ENCODE assay signal across 26 mouse cellular contexts in genomic region chr19:48308341-48308740, GRCm38 (mm10).
"Had no signal": no experiment of that assay in that cellular context is flagged by ENCODE, and none has a peak within 500 bp of the region (broad histone marks: within the 10 kb centered on the region; RNA-seq: fewer than 3 reads in every experiment).

No protein-coding gene starts in this region.

- H3K4me1 ChIP-seq: heart, embryonic 10.5 days; heart, embryonic 12.5 days; hindbrain, embryonic 10.5 days; hindbrain, embryonic 12.5 days; intestine, embryonic 15.5 days; limb, embryonic 12.5 days; liver, embryonic 12.5 days had no signal

- H3K4me2 ChIP-seq: heart, embryonic 12.5 days; hindbrain, embryonic 12.5 days; hindbrain, embryonic 14.5 days; intestine, embryonic 15.5 days; limb, embryonic 12.5 days; liver, embryonic 12.5 days had no signal

- DNase-seq: gastrocnemius, adult 2 months; gastrocnemius, postnatal 10 days; gastrocnemius, postnatal 25 days; heart, adult 18-20 months; heart, postnatal 10 days; heart, postnatal 4 days; kidney, adult 18-20 months; kidney, adult 8-10 months; kidney, postnatal 10 days; kidney, postnatal 25 days; kidney, postnatal 4 days had no signal

- H3K9me3 ChIP-seq: heart, embryonic 10.5 days; heart, embryonic 12.5 days; hindbrain, embryonic 10.5 days; hindbrain, embryonic 12.5 days; intestine, embryonic 15.5 days; limb, embryonic 10.5 days; limb, embryonic 12.5 days had no signal

- ATAC-seq: hindbrain, embryonic 16.5 days; inflammation-experienced regulatory T-cells, adult 6 months; intestine, embryonic 15.5 days; intestine, postnatal 0 days; liver, embryonic 12.5 days had no signal

- H3K9ac ChIP-seq: heart, embryonic 12.5 days; hindbrain, embryonic 12.5 days; hindbrain, embryonic 14.5 days; intestine, embryonic 15.5 days; limb, embryonic 12.5 days; liver, embryonic 12.5 days; liver, embryonic 14.5 days had no signal

- H3K27me3 ChIP-seq: heart, embryonic 12.5 days; hindbrain, embryonic 12.5 days; intestine, embryonic 15.5 days; limb, embryonic 12.5 days; liver, embryonic 12.5 days had no signal

- H3K4me3 ChIP-seq: gastrocnemius, adult 2 months; heart, embryonic 10.5 days; heart, embryonic 12.5 days; hindbrain, embryonic 10.5 days; hindbrain, embryonic 12.5 days; intestine, embryonic 15.5 days; layer of hippocampus, adult 2 months; left cerebral cortex, adult 2 months; limb, embryonic 10.5 days; limb, embryonic 12.5 days; liver, embryonic 12.5 days had no signal

- H3K36me3 ChIP-seq: heart, embryonic 10.5 days; heart, embryonic 12.5 days; hindbrain, embryonic 10.5 days; hindbrain, embryonic 12.5 days; intestine, embryonic 15.5 days; limb, embryonic 10.5 days; limb, embryonic 12.5 days; liver, embryonic 12.5 days had no signal

- H3K27ac ChIP-seq: gastrocnemius, adult 2 months; heart, embryonic 10.5 days; hindbrain, embryonic 10.5 days; hindbrain, embryonic 12.5 days; hindbrain, embryonic 14.5 days; intestine, embryonic 15.5 days; layer of hippocampus, adult 2 months; left cerebral cortex, adult 2 months; limb, embryonic 10.5 days; limb, embryonic 12.5 days; liver, embryonic 12.5 days; liver, embryonic 14.5 days had no signal
